Mouse (Mus musculus) G1E (cell line): ENCODE results near the gene Scamp3.

Experiments used
- CTCF ChIP-seq: IDR thresholded peaks from 2 replicates; pipeline ENCODE4 v1.5.1; 2012; ENCODE audit warnings: low read depth, low read length, inconsistent platforms, mixed read lengths
- GATA1 ChIP-seq: IDR thresholded peaks from 2 replicates; pipeline ENCODE4 v1.6.1; 2012; ENCODE audit warnings: borderline replicate concordance, low read length, inconsistent platforms, mixed read lengths
- POLR2AphosphoS5 ChIP-seq: IDR thresholded peaks from 2 replicates; pipeline ENCODE4 v1.6.1; 2012; ENCODE audit warnings: low read depth, low read length, inconsistent platforms; ENCODE audit not compliant: insufficient replicate concordance

- TF ChIP-seq GATA1 (no peak), CTCF (no peak), POLR2AphosphoS5 (no peak; the same call in 1 of the 2 replicates)
Observed at GRCm38 (mm10) chr3:89147101-89147978, 29.9 kb upstream of the Scamp3 start.
